Mouse (Mus musculus): ENCODE data around the gene Slc13a1.

Slc13a1 gene

GRCm38 (mm10) chr6:24076089-24076488 is 91.8 kb downstream of the Slc13a1 start:
- DNase-seq (ENCODE audit: low spot score in 2 of 2): peak in 1 of 2 experiments; percentile 19

- no peak for DNase-seq (ENCODE audit: low spot score in 2 of 2)
Measured at GRCm38 (mm10) chr6:24072804-24073203, 95.1 kb downstream of the Slc13a1 start.

DNA sequence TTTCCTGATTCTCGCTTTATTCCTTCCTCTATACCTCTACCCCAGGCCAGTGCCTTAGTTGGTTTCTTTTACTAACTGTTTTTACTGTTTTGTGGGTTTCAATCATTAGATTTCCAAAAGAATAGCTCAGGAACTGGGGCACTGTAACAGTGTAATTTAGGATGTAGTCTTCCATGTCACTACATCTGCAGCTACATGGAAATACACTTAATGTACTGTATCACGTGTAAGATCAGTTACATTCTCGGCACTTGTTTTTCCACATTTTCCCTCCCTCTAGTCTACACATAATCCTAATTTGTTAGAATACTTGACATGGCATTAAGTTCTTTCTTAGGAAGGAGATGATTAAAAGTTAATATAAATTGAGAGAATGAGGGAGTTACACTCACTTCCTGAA is 108.1 kb downstream of the Slc13a1 start:
- DNase-seq (ENCODE audit: low spot score in 2 of 2): no peak

- no peak for DNase-seq (ENCODE audit: low spot score in 2 of 2)
Measured at GRCm38 (mm10) chr6:24055086-24055485, 112.8 kb downstream of the Slc13a1 start.

- no peak for DNase-seq (ENCODE audit: low spot score in 2 of 2)
Measured at GRCm38 (mm10) chr6:24054086-24054710, 113.7 kb downstream of the Slc13a1 start.

DNA sequence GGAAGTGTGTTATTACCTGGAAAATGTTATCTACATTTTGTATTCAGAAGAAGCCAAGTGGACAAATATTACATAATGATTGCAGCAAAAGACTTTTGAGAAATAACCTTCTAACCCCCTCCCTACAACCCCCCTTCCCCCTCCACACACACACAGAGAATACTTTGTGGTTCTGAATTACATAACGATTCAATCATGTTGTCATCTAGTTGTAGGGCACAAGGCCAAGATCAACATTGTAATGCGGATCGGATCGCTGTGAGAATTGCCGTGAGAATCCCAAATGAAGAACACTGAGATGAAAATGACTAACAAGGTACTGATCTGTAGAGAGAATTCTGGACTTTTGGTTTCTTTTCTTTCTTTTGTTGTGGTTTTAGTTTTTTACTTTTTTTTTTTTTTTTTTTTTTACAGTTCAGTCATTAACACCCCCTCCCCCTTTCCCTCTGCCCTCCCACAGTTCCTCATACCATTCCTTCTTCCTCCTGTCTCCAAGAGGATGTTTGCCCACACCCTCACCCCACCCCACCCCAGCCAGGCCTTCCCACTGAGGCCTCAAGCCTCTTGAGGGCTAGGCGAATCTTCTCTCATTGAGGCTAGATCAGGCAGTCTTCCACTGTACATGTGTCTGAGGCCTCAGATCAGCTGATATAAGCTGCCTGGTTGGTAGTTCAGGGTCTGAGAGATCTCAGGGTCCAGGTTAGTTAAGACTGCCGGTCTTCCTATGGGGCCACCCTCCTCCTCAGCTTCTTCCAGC is 120.7 kb downstream of the Slc13a1 start:
- no peak for DNase-seq (ENCODE audit: low spot score in 2 of 2)

DNA sequence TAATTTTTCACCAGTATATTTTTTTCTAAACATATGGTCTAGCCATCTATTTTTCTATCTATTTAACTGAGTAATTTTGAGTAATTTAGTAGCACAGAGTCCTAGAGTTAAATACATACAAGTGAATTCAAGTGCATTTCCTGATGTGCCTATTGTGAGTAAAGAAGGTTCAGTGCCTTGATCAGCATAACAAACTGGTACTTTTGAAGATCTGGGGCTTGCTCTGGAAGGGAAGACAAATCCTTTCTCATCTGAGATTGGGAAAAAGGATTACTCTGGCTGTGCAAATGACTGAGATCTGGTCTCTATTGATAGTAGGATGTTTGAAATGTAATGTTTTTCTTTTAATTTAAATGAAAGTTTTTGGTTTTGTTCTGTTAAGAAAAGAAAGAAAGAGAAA is 124.4 kb downstream of the Slc13a1 start:
- no peak for DNase-seq (ENCODE audit: low spot score in 2 of 2)

Measured in right cerebral cortex, postnatal 10 days (tissue).